Mouse (Mus musculus) midbrain, embryonic 11.5 days (tissue): ENCODE measurements at regions not wholly inside any gene's neighbourhood (a gene's known extent, or its start where the extent isn't known, plus 50 kb on each side); places are given as distances from the start of the nearest gene placed in this dataset.

Experiments
- ATAC-seq: fragments of 200-750 bp; cut with Nextera tagmentation; 2 replicates; pipeline ENCODE4 v1.8.0; 2017; ENCODE audit warnings: moderate TSS enrichment, moderate library complexity; ENCODE audit not compliant: low FRiP score
- DNase-seq: peaks from one replicate; pipeline ENCODE4 v3.0.0; 2015; ENCODE audit warnings: low spot score; ENCODE audit errors: missing footprints
- H3K27ac ChIP-seq: fragments of 300-500 bp; sonication (generic); 2 replicates; pipeline ENCODE4 v1.5.1; 2014; ENCODE audit warnings: low read depth, low read length
- H3K27me3 ChIP-seq: fragments of 300-500 bp; sonication (generic); 2 replicates; pipeline ENCODE4 v1.6.1; 2014; ENCODE audit warnings: mild to moderate bottlenecking, low read length, moderate library complexity, mixed read lengths; ENCODE audit not compliant: control insufficient read depth, insufficient read depth
- H3K36me3 ChIP-seq: fragments of 300-500 bp; sonication (generic); 2 replicates; pipeline ENCODE4 v1.6.1; 2014; ENCODE audit warnings: mild to moderate bottlenecking, low read length, moderate library complexity, mixed read lengths; ENCODE audit not compliant: control insufficient read depth, insufficient read depth
- H3K4me1 ChIP-seq: fragments of 300-500 bp; sonication (generic); 2 replicates; pipeline ENCODE4 v1.6.1; 2014; ENCODE audit warnings: low read length; ENCODE audit not compliant: control insufficient read depth, insufficient read depth
- H3K4me2 ChIP-seq: fragments of 300-500 bp; sonication (generic); 2 replicates; pipeline ENCODE4 v1.6.1; 2014; ENCODE audit warnings: mild to moderate bottlenecking, moderate library complexity
- H3K4me3 ChIP-seq: fragments of 300-500 bp; sonication (generic); 2 replicates; pipeline ENCODE4 v1.5.1; 2014; ENCODE audit warnings: low read depth, low read length
- H3K9ac ChIP-seq: fragments of 300-500 bp; sonication (generic); 2 replicates; pipeline ENCODE4 v1.6.1; 2014; ENCODE audit warnings: low read length
- H3K9me3 ChIP-seq: fragments of 300-500 bp; sonication (generic); 2 replicates; pipeline ENCODE4 v1.6.1; 2016; ENCODE audit warnings: low read length; ENCODE audit not compliant: control insufficient read depth
- WGBS: fragments of 180-500 bp; shearing (Covaris S2); extraction: QIAGEN DNeasy Blood & Tissue Kit; methylation state at CpG from one replicate; pipeline ENCODE4 v1.1.7; 2014; 5-methylcytosine and 5-hydroxymethylcytosine counted together

DNA sequence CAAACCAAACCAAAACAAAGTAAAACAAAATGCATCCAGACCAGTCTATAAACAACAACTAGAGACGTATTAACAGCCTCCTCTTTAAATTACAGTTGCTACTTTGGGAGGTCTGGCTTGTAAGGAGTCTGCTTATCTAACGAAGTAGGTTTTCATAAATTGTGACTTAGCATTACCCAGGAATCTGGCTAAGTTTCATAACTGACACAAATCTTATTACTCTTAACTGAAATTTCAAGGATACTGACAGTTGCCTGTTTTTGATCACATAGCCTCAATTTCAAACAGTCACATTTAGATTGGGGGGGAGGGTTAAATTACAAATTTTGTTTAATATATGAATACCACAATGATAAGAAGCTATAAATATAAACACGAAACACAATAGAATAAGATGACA lies 2097.5 kb downstream of the 9330182O14Rik start:
- Histone ChIP-seq H3K4me3 (no peak overlapping the region), H3K4me1 (no peaks in the 10 kb centered on the region), H3K9me3 (0 out of 2 replicates have a peak, but pooled peaks cover 4% of the 10 kb centered on the region), H3K27me3 (no peaks in the 10 kb centered on the region), H3K36me3 (no peaks in the 10 kb centered on the region), H3K27ac (no peak overlapping the region), H3K4me2 (no peak overlapping the region), H3K9ac (no peak overlapping the region)
- no peak for DNase-seq
- no peak for ATAC-seq
- 90% methylated on average over 3 of the region's 3 CpGs for WGBS

DNA sequence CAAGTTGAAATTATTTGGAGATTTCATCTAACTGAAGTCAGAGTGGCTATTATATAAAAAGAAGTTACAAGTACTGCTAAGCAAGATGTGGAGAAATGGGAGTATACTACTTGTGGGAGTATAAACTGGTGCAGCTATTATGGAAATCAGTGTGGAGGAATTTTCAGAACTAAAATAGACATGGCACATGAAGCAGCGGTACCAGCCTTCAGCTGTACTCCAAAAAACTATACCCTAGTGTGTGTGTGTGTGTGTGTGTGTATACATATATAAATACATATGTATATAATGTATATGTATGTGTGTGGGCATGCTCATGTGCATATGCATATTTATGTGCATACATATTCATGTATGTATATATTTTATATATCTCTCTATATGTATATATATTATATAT lies 2112.6 kb downstream of the 9330182O14Rik start:
- Histone ChIP-seq H3K4me1 (no peaks in the 10 kb centered on the region), H3K4me3 (no peak overlapping the region), H3K4me2 (no peak overlapping the region), H3K36me3 (no peaks in the 10 kb centered on the region), H3K27me3 (no peaks in the 10 kb centered on the region), H3K9me3 (no peaks in the 10 kb centered on the region), H3K27ac (no peak overlapping the region), H3K9ac (no peak overlapping the region)
- DNase-seq (no peak), ATAC-seq (no peak)
- 89% methylated on average over 1 of the region's 1 CpGs for WGBS

DNA sequence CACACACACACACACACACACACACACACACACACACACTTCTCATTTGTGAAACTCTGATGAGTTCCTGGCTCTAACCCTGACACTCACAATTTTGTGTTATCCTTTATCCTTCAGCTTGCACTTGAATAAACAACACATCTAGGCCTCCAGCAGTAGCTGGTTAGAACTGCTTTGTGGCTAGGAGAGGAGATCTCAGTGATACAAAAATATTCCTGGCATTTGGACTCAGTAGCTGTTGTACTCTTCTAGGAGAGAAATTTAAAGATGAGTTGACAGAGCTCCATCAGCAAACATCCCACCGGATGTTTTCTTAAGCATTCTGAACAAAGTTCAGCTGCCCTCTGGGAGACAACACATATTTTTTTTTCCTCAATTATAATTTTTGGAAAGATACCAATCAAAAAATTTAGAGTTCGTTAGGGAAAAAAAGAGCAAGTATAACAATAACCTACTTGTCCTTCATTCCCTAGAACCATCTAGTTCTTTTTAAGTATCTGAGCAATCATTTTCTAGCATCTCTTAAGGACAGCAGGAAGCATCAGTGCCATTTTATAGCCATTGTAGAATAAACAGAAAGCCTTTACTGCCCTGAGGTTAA lies 2118.7 kb downstream of the 9330182O14Rik start:
- no peak for ATAC-seq
- Histone ChIP-seq H3K36me3 (no peaks in the 10 kb centered on the region), H3K9ac (no peak overlapping the region), H3K4me2 (no peak overlapping the region), H3K4me3 (no peak overlapping the region), H3K27ac (no peak overlapping the region), H3K27me3 (no peaks in the 10 kb centered on the region), H3K9me3 (no peaks in the 10 kb centered on the region), H3K4me1 (no peaks in the 10 kb centered on the region)
- 77% methylated on average over 2 of the region's 2 CpGs for WGBS
- no peak for DNase-seq

DNA sequence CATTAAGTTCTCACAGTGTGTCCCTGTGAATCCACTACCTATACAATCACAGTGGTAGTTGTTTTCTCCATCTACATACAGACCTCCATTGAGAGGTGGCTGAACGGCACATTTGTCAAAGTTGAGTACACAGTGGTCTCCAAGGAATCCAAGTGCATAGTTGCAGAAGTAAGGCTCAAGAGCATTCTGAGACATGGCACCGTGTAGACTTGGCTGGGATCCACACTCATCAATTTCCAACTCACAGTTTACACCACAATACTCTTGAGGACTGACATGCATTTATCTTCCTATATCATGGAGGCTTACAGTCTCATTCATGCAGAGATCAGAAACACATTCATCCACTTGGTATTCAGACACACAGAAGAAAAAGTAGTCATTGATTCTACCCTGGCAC lies 2122.2 kb downstream of the 9330182O14Rik start:
- Histone ChIP-seq H3K9me3 (no peaks in the 10 kb centered on the region), H3K27me3 (no peaks in the 10 kb centered on the region), H3K9ac (no peak overlapping the region), H3K36me3 (no peaks in the 10 kb centered on the region), H3K27ac (no peak overlapping the region), H3K4me3 (no peak overlapping the region), H3K4me2 (no peak overlapping the region), H3K4me1 (no peaks in the 10 kb centered on the region)
- DNase-seq (no peak), ATAC-seq (no peak)
- WGBS = 91% methylated on average over 2 of the region's 2 CpGs

DNA sequence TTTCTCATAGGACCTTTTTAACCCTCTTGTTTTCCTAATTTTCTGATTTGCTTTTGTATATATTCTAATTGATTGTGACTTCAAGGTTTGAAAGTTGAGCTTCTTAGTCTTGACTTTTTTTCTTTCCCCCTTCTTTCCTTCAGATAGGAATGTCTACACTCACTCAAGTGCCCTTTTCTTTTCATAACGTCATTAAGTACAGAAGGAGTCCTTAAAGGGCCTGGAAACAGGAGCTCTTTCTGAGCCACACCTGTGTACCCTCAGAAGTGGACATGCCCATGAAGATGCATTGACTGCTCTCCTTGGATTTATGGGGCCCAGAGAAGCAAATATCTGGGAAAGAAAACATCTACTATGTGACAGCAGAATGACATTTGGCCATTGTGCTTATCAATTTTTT lies 2141.0 kb downstream of the 9330182O14Rik start:
- Histone ChIP-seq H3K4me3 (no peak overlapping the region), H3K9me3 (no peaks in the 10 kb centered on the region), H3K4me1 (no peaks in the 10 kb centered on the region), H3K27ac (no peak overlapping the region), H3K9ac (no peak overlapping the region), H3K36me3 (no peaks in the 10 kb centered on the region), H3K4me2 (no peak overlapping the region), H3K27me3 (no peaks in the 10 kb centered on the region)
- DNase-seq = no peak
- no peak for ATAC-seq
- 75% methylated on average over 1 of the region's 1 CpGs for WGBS

DNA sequence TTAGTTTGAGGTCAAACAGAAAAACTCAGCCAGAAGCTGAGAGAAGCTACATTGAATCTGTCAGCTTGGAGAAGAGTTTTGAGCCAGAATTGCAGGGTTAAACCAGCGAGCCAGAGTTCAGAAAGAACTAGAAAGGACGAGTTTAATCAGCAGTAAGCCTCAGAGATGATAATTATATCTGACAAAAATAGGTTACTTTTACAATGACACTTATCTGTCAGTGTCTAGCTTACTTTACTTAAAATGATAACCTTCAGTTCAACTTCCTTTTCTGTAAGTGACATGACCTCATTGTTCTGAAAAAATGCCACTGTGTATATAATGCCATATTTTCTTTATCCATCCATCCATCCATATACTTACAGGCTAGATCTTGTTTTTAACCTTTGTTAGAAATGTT lies 2143.1 kb downstream of the 9330182O14Rik start:
- ATAC-seq (no peak), DNase-seq (no peak)
- Histone ChIP-seq H3K4me1 (no peaks in the 10 kb centered on the region), H3K9me3 (no peaks in the 10 kb centered on the region), H3K4me2 (no peak overlapping the region), H3K4me3 (no peak overlapping the region), H3K27ac (no peak overlapping the region), H3K9ac (no peak overlapping the region), H3K27me3 (no peaks in the 10 kb centered on the region), H3K36me3 (no peaks in the 10 kb centered on the region)
- WGBS = 84% methylated on average over 2 of the region's 2 CpGs

DNA sequence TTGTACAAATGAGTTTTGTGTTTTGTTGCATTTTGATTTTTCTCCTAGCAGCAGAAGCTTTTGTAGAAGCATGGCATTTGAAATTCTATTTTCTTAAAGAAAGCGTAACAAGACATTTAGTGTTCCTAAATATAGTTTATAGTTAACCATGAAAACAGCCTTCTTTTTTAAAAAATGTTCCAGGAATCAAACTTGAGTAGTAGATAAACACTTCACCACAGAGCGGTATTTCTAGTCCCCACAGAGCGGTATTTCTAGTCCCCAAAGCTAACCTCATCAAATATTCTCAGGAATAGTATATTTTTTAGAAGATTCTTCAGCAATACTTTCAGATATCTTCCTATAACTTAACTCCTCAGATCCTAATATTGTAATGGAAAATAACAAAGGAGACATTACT lies 2146.6 kb downstream of the 9330182O14Rik start:
- 92% methylated on average over 3 of the region's 3 CpGs for WGBS
- Histone ChIP-seq H3K9me3 (no peaks in the 10 kb centered on the region), H3K27ac (no peak overlapping the region), H3K9ac (no peak overlapping the region), H3K4me1 (no peaks in the 10 kb centered on the region), H3K4me2 (no peak overlapping the region), H3K4me3 (no peak overlapping the region), H3K27me3 (no peaks in the 10 kb centered on the region), H3K36me3 (no peaks in the 10 kb centered on the region)
- no peak for DNase-seq
- ATAC-seq = no peak

DNA sequence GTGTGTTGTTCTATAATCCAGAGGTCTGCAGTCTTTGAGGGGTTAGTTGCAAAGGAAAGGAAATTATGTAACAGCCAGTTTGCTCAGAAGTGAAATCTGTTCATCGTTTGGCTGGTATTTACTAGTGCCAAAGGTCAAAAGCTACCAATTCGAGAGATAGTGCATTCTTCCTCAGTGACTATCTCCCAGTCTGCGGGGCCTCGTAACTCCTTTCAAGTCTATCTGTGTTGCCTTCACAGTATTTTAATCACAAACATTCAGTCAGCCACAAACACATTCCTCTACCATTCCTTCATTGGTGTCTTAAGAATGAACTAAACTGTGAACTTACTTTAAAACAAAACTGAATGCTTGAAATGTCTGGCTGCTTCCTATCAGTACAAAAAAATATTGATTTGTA lies 2162.2 kb downstream of the 9330182O14Rik start:
- WGBS = 69% methylated on average over 4 of the region's 4 CpGs
- Histone ChIP-seq H3K9me3 (no peaks in the 10 kb centered on the region), H3K27me3 (no peaks in the 10 kb centered on the region), H3K27ac (no peak overlapping the region), H3K9ac (no peak overlapping the region), H3K36me3 (no peaks in the 10 kb centered on the region), H3K4me1 (no peaks in the 10 kb centered on the region), H3K4me3 (no peak overlapping the region), H3K4me2 (no peak overlapping the region)
- no peak for DNase-seq
- ATAC-seq = no peak

DNA sequence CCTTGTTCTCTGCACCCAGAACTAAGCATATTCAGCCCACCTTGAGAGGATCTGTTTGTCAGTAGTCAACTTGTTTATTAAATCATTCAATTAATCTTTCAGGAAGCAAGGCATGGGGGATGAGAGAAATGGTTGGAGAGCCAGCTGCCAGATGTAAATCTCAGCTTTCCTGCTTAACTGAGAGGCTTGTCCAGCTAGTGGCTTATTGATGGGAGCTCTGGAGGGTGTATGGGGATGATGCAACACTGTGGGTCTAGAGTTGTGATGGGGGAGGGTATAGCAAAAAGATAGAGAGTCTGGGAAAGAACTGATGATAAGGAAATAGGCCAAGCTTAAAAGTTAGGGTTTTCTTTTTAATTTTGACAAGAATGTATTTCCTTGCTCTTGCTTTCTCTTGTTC lies 2163.3 kb downstream of the 9330182O14Rik start:
- DNase-seq (no peak), ATAC-seq (no peak)
- no peak overlapping the region for H3K27ac ChIP-seq
- no peaks in the 10 kb centered on the region for H3K36me3 ChIP-seq
- no peaks in the 10 kb centered on the region for H3K9me3 ChIP-seq
- no peaks in the 10 kb centered on the region for H3K27me3 ChIP-seq
- H3K4me3 ChIP-seq = no peak overlapping the region
- no peaks in the 10 kb centered on the region for H3K4me1 ChIP-seq
- no peak overlapping the region for H3K9ac ChIP-seq
- no peak overlapping the region for H3K4me2 ChIP-seq

DNA sequence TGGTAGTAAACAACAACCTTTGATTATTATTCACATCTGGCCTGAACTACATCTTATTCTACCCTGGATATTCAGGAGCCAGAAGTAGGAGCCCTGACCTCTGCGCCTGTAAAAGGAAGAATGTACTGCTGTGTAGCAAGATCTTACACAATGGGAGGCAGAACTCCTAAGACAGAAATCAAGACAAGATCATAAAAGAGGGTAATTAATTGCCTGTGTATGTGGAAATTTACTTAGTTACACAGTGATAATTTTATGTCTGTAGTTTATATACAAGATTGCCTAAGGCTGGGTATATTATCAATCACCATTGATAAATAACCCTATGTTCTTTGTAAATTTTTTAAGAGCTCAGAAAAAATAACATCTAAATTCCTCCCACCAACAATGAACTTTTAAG lies 2167.8 kb downstream of the 9330182O14Rik start:
- H3K27me3 ChIP-seq = no peaks in the 10 kb centered on the region
- no peak overlapping the region for H3K4me2 ChIP-seq
- no peak for ATAC-seq
- WGBS = 91% methylated on average over 1 of the region's 1 CpGs
- H3K9me3 ChIP-seq = no peaks in the 10 kb centered on the region
- no peaks in the 10 kb centered on the region for H3K4me1 ChIP-seq
- H3K36me3 ChIP-seq = no peaks in the 10 kb centered on the region
- no peak for DNase-seq
- no peak overlapping the region for H3K27ac ChIP-seq
- no peak overlapping the region for H3K4me3 ChIP-seq
- no peak overlapping the region for H3K9ac ChIP-seq
